Mouse (Mus musculus) fibroblast of lung, adult 2 months (primary cell): ENCODE results near the gene Gripap1.
A peak's percentile ranks its signal among the peaks of the same experiment; 100 is the strongest.
"Not testable (repeated sequence)": the region's sequence is repeated elsewhere in the genome, so short reads cannot be mapped to it uniquely, and the experiment has no call there.

Experiments
- DNase-seq: peaks from one replicate; pipeline ENCODE4 v3.0.0-alpha.2; 2011; ENCODE audit warnings: low read depth

Gene Gripap1

DNA sequence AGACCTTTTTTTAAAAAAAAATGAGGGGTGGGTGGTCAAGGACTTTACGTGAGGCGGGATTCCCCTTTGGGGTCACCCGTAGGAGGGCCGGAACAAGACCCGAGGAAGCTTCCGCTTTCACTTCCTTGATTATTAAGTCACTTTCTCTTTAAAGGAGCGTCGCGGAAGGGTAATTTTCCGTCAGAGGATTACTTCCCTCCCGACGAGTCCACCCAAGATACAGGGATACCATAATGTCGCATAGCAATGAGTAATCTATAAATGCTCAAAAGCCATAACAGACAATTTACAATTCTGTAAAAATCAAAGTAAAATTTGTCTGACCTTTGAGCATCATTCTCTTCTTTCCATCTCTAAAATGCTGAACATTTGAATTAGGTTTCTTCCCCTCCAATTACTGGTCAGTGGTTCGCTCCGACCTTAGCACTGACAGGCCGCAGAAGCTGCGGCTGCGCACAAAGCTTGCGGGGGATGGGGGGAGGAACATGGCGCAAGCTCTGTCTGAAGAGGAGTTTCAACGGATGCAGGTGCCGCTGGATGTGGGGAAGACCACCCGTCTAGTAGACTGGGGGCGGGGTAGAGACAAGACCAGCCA is at the start of gene Gripap1:
Gene Gripap1 (plus strand): TSS at position 224 of the 595 bp plus-strand sequence.
- peak; percentile 58 for DNase-seq

DNA sequence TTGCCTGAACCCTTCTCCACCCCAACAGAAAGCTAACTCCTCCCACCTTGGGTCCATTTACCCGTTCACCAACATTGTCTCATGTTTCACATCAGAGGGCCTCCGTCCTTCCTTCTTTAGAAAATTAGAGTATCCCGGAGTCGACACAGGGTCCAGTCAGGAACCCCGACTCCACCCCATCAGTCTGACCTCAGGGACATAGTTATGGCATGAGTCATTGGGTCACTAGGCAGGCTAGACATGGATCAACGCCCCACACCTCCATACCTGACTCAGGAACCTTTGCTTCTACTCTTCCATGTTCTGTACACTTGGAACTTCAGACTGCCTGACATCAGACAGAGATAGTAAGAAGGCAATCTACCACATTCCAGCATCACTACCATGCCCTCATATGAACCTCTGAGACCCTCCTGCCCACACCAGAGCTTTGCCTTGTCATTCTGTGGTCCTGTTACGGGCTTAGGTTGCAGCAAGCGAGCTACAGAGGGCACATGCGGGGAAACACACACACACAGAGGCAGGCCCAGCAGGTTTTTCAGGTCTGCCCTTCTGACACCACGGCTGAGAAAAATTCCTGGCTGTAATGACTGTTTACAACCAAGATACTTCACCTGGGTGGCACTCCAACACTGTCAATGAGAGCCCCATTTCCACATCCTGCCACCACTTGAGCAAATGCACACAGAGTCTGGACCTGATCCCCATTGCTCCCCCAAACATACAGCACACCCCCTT is 49.3 kb upstream of the Gripap1 start:
- DNase-seq, result no peak

DNA sequence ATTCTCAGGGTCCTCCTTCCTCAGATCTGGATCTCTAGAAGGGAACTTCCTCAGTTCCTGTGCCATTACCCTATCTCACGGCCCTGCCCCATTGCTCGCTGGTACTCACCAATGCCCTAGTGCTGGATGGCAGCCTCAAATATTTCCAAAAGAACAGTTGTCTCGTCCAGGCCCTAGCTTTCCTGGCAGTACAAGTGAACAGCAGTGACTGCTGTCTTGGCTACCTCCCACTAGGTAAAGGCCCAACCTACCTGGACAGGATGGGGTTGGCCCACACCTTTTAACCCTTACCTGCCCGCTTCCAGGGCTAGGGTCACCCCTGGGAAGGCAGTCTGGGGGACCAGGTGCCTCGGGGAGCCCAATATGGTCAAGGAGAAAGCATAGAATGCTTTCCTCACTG is 48.5 kb upstream of the Gripap1 start:
- no peak for DNase-seq

DNA sequence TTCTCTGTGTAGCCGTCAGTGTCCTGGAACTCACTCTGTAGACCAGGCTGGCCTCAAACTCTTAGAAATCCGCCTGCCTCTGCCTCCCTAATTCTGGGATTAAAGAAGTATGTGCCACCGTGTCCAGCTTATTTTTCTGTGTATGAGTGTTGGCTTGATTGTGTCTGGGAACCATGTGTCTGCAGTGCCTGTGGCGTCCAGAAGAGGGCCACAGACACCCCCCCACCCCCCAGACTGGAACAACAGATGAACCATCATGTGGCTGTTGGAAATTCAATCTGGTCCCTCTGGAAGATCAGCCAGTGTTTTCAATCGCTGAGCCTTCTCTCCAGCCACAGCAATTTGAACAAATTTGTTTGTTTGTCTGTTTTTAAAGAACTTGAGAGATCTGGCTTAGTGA is 46.1 kb upstream of the Gripap1 start:
- no peak for DNase-seq

DNA sequence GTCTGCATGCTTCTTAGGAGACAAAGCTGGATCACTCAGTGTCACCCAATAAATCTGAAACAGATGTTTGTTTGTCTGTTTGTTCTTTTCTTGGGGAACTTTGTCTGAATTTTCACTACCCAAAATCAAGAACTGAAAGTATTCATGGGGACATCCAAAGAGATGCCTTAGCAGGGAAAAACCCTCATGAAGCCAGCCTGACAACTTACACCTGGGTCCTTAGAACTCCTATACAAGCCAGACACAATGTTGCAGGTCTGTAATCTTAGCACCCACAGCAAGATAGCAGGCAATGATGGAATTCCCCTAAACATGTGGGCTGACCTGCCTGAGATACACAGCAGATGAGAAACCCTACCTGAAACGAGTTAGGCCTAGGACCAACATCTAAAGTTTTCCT is 44.6 kb upstream of the Gripap1 start:
- no peak for DNase-seq

DNA sequence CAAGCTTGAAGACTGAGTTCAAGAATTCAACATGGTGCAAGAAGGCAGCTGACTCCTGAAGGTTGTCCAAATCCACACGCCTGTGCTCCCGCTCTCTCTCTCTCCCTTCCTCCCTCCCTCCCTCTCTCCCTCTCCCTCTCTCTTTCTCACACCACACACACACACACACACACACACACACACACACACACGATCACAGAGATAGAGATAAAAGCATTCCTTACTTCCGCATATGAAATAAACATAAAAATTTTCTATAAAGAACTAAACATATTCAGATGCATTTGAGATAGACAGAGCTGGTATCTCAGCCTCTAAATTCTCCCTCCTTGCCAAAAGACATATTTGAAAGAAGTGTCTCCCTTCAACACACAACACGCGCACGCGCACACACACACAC is 44.1 kb upstream of the Gripap1 start:
- DNase-seq, result no peak

DNA sequence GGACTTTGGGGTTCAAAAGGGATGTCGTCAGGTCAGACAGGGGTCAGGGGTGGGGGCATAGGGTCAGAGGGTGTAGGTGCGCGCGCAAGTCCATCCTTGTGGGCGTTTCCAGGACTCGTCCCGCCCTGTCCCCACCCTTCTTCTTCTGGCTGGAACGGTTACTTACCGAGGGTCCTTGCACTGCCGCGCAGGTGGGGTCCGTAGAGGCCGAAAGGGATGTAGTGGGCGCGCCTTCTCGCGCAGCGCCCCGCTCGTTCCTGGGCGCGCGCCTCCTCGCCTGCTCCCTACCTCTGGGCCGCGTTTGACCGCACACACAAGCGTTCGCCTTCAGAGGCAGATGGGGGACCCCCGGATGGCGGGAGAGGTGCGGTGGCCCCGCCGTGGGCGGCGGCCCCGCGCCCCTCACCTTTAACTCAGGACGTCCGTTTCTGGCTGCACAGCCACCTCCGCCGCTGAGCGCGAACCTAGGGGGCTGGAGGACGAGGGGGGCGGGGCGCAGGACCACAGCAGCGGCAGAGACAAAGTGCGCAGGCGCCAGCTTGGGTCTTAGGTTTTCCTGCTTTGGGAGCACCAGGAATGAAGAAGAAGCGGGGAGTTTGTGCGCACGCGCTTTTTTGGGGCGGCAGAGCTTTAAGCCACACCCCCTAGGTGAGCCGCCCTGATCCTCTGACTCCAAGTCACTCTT is 39.0 kb upstream of the Gripap1 start, which contains the start of gene Ccdc120:
Gene Ccdc120 (minus strand): TSS at position 474 of the 685 bp plus-strand sequence.
- DNase-seq, result no peak

DNA sequence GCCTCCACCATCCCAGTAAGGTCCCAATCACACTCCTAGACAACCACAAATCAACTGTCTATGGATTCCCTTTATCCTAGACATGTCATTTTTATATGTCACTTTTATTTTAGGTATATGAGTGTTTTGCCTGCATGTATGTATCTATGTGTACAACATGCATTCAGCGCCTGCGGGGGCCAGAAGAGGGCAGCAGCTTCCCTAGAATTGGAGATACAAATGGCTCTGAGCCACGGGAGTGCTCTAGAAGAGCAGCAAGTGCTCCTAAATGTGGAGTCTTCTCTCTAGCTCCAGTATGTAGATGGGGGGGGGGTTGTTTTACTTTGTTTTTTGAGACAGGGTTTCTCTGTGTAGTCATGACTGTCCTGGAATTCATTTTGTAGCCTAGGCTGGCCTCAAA is 35.9 kb upstream of the Gripap1 start:
- DNase-seq, result not testable (repeated sequence)

DNA sequence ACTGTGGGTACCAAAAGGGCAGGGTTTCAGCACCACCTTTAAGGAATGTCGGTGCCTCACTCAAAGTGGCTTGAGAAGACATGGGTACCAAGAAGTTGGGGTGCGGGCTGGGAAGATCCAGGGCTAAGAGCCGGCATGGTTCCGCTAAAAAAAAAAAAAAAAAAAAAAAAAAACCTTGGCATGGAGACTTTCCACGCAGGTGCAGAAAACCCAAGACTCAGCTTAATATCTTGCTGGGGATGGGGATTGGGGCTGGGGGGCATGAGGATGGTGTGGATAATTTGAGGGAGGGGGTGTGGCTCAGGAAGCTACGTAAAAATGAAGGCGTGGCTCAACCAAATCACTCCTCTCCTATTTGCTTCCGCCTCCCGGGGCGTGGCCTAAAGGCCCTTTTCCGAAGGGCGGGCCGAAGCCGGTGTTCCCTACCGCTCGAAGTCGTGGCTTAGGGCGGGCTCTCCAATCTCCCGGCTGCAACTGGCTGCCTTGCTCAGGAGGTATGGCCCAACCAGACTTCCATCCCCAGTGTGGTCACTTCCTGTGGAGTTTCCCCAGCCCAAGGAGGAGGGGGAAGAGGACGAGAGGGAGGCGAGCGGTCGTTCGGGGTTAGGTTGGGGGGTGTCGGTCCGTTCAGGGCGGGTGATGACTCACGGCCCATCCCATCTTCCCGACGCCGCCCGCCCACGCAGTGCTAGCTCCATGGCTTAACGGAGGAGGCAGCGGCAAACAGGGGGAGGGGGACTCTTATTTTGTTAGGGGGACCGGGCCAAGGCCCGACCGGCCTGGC is 27.2 kb upstream of the Gripap1 start, which contains the start of gene Tfe3:
Gene Tfe3 (plus strand): TSS at position 424 of the 784 bp plus-strand sequence.
- peak; percentile 88 for DNase-seq

DNA sequence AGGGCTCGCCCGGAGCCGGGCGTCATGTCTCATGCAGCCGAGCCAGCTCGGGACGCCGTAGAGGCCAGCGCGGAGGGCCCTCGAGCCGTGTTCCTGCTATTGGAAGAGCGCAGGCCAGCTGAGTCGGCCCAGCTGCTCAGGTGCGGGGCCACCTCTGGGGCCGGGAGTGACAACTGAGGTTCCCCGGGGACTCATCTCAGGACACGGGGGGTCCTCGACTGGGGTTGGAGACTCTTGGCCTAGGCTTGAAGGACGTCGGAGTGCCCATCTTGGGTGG is 26.7 kb upstream of the Gripap1 start:
- no peak for DNase-seq

DNA sequence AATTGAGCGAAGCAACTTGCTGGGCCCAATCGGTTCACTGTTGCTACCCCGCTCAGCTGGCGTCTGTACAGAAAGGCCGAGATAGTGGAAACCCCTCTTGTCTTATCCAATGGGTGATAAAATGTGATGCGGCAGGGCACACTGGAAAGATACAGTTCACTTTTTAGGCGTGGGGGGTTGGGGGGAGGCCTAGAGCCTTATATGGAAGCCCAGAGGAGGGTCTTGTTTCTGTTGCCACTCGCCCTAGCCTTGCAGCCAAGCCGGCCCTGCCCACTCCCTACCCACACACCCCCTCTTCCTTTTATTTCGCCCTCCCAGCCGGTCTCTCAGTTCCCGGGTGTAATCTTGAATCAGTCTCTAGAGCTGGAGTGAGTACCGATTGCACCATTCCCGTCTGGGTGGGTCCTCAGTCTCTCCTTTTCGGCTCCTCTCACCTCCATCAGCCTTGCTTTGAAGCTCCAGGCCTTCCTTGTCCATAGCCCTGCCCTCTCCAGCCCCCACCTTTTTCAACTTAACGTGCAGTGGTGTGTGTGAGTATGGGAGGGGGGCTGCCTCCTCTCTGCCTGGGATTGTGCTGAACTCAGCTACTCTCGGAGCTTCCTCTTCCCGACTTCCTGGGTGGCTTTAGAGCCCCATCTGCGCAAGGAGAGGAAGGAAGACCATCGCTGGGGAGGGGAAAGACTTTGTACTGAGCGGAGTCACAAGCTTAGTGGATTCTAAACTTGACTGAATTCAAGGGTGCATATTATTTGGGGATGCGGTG is 25.8 kb upstream of the Gripap1 start:
- DNase-seq, result no peak

DNA sequence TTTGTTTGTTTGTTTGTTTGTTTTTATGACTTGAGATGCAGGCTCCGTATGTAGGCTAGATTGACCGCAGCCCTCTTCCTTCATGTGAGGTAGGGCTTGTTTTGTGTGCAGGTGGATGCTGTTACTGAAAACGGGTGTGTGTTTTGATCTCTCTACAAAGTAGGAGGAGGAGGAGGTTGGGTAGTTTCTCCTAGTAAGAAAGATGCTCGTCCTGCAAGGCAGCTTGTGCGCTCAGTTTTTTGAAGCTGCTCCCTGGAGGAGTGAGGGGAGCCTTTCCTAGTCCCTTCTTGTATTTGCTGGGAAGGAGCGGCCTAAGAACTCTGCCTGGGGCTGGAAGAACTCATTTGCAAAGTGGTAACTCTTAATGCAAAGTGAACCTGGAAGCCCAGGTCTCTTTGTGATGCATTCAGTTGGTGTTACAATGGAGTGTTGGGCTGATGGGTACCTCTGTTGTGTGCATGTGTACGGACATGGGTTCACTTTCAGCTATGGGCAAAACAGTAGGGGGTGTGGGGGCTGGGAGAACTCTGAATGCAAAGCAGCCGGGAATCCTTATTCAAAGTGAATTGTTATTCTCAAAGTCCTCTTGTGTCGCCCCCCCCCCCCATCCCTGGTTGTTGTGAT is 24.8 kb upstream of the Gripap1 start:
- DNase-seq, result no peak

DNA sequence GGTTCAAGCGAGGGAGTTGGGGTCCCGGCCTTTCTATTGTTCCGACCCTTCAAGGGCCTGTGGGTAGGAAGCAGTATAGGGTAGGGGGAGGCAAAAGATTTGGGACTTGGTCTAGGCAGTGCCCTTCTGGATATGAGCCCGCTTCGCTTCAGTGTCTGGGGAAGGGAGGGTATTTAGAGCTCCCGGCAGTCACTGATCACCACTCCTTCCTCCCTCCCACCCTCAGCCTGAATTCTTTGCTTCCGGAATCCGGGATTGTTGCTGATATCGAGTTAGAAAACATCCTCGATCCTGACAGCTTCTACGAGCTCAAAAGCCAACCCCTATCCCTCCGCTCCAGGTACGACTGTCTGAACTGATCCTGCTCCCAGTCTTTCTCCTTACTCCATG is 24.3 kb upstream of the Gripap1 start:
- DNase-seq, result no peak

DNA sequence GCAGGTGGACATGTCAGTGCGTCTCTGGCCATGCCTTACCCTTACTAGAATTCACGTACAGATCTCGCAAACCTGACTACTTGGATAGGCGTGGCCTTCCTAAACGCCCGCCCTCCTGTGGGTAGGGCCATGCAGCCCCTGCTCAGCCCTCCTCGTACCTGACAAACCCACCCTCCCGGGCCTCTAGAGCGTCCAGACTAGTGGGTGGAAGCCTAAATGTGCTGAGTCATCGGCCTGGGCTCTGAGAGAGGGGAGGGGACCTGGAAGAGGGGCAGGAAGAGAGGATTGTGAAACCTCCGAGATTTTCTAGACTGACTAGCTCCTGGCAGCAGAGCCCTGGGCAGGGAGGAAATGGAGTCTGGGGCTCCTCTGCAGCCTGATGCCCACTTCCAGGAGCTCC is 23.8 kb upstream of the Gripap1 start:
- DNase-seq, result peak; percentile 71

DNA sequence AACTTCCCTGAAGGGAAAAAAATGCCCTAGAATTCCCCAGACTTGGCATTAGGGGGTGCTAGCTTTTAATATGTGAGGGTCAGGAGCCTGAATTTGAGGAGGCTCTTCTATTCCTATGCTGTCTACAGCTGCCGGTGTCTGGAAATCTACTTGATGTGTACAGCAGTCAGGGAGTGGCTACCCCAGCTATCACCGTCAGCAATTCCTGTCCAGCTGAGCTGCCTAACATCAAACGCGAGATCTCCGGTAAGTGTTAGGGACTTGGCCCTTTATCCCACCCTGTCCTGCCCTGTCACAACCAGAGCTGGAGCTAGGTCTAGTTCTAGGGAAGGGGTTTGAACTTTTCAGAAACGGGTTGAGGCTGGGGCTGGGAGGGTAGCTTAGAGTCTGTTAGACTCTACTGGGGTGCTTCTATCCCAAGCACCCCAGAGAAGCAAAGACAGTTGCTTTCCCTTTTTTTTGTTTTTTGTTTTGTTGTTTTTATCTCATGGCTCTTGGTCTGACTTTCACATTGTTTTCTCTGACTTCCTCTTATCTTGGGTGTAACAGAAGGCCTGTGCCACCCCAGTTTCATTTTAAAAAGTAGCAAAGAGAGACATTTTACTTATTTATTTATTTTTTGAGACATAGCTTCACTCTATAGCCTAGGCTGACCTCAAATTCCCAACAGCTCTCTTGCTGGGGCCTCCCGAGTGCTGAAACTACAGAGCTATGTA is 20.1 kb upstream of the Gripap1 start:
- no peak for DNase-seq

DNA sequence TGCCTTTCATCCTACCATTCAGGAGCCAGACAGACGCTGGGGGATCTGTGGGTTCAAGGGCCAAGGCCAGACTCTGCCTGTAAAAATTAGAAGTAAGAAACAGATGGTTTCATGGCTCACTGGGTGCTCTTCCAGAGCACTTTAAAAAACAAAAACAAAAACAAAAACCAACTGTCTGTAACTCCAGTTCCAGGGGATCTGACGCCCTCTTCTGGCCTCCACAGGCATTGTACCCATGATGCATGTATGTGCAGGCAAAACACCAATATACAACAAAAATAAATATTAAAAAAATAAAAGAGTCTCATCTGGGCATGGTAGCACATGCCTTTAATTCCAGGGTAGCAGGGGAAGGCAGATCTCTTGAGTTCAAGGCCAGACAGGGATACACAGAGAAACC is 16.8 kb upstream of the Gripap1 start:
- no peak for DNase-seq

DNA sequence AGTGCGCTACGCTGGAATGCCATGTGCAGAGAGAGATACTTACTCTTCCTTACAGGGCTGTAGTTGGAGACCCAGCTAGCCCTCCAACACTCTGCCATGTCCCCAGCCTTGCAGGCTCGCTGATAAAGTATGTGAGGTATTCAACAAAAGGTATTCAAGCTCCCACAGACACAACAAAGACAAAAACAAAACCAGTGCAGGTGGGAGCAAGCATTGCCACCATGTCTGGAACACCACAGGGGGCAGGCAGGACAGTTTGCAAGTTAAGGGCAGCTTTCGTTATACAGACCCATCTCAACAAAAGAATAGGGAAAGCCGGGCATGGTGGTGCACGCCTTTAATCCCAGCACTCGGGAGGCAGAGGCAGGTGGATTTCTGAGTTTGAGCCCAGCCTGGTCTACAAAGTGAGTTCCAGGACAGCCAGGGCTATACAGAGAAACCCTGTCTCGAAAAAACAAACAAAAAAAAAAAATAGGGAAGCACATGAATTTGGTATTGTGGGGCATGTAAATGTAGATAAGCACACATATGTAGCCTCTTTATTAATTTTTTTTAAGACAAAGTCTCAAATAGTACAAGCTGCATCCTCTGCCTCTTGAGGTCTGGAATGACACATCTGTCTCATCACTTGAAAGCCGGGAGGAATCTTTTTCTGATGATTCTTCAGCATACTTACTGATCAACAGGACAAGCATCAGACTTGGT is 13.9 kb upstream of the Gripap1 start:
- DNase-seq, result no peak

DNA sequence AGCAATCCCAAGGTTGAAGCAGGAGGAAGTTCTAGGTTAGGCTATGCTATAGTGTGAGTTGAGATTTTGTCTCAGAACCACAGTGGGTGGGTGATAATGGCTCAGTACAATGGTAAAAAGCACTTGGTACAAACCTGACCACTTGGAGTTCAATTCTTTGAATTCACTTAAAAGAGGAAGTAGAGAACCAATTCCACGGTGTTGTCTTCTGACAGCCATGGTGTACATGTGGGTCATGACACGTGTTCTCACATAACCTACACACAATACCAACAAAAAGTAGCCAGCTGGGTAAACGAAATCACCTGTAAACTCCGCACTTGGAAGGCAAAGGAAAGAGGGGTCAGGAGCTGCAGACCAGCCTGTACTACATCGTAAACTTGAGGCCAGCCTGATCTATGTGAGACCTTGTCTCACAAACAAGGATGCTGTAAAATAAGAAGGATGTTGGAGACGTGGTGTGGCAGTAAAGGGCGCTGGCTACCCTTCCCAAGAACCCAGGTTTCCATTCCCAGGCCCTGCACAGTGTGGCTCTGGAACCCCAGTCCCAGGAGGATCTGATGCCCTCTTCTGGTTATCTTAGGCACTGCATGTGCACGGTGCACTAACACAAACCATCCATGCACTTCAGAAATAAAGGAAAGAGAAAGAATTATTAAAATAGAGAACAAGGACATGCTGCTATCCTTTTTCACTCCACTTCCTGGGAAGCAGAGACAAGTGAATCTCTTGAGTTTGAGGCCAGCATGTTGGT is 13.1 kb upstream of the Gripap1 start:
- no peak for DNase-seq
